Mouse (Mus musculus): ENCODE measurements at regions not wholly inside any gene's neighbourhood (a gene's known extent, or its start where the extent isn't known, plus 50 kb on each side); places are given as distances from the start of the nearest gene placed in this dataset.

GRCm38 (mm10) chr19:26548562-26549270 is 56.1 kb upstream of the Smarca2 start:
- H3K4me1 ChIP-seq (ENCODE audit: control insufficient read depth, insufficient read depth, low read length), result no peaks in the 10 kb centered on the region
- WGBS, result 80% methylated on average over 14 of the region's 14 CpGs
- H3K9ac ChIP-seq (ENCODE audit: low read depth, low read length), result no peak overlapping the region
- no peak overlapping the region for H3K4me3 ChIP-seq (ENCODE audit: low read length)
- ATAC-seq, result no peak
- H3K36me3 ChIP-seq (ENCODE audit: control insufficient read depth, insufficient read depth, low read length), result no peaks in the 10 kb centered on the region
- no peak overlapping the region for H3K27ac ChIP-seq (ENCODE audit: low read length)
- H3K9me3 ChIP-seq (ENCODE audit: control insufficient read depth, low read length), result no peaks in the 10 kb centered on the region
- H3K27me3 ChIP-seq (replicated peaks; ENCODE audit: control insufficient read depth, insufficient read depth, low read length), result no peaks in the 10 kb centered on the region
- no peak overlapping the region for H3K4me2 ChIP-seq (ENCODE audit: low read depth, low read length)

- no peak overlapping the region for H3K9ac ChIP-seq (ENCODE audit: low read depth, low read length)
- H3K4me3 ChIP-seq (ENCODE audit: low read length), result no peak overlapping the region
- no peak overlapping the region for H3K27ac ChIP-seq (ENCODE audit: low read length)
- no peaks in the 10 kb centered on the region for H3K9me3 ChIP-seq (ENCODE audit: control insufficient read depth, low read length)
- no peaks in the 10 kb centered on the region for H3K27me3 ChIP-seq (replicated peaks; ENCODE audit: control insufficient read depth, insufficient read depth, low read length)
- no peak for ATAC-seq
- no peak overlapping the region for H3K4me2 ChIP-seq (ENCODE audit: low read depth, low read length)
- H3K4me1 ChIP-seq (ENCODE audit: control insufficient read depth, insufficient read depth, low read length), result no peaks in the 10 kb centered on the region
- H3K36me3 ChIP-seq (ENCODE audit: control insufficient read depth, insufficient read depth, low read length), result no peaks in the 10 kb centered on the region
- WGBS, result 42% methylated on average over 5 of the region's 5 CpGs
Observed at GRCm38 (mm10) chr19:26550299-26550698, 54.6 kb upstream of the Smarca2 start.

Measured in intestine, embryonic 16.5 days (tissue).